Mouse (Mus musculus) right cerebral cortex, adult 2 months (tissue): ENCODE data around the gene Olfr521.
"Not testable (repeated sequence)": the region's sequence is repeated elsewhere in the genome, so short reads cannot be mapped to it uniquely, and the experiment has no call there.

ENCODE experiments used
- DNase-seq, 2 experiments: peaks; one replicate each; pipeline ENCODE4 v3.0.0; 2021 to 2022; ENCODE audit warnings: low spot score in 2 of 2

The Olfr521 gene

DNA sequence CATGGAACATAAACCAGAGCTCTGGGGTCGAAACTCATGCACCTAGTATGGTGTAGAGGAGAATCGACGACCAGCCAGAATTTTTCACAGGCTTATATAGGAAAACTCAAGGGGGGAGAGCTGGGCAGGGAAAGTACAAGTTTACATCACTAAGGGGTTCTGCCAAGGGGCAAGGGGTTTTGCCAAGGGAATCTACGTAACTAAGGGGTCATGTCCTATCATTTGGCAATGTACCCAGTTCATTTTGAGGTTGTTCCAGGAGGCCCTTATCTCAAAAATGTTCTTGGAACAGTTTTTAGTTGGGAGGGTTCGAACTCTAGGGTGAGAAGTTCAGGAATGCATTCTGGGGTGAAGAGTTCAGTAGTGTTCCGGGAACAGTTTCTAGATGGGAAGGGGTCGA is 43.7 kb downstream of the Olfr521 start:
- DNase-seq: not testable (repeated sequence)

DNA sequence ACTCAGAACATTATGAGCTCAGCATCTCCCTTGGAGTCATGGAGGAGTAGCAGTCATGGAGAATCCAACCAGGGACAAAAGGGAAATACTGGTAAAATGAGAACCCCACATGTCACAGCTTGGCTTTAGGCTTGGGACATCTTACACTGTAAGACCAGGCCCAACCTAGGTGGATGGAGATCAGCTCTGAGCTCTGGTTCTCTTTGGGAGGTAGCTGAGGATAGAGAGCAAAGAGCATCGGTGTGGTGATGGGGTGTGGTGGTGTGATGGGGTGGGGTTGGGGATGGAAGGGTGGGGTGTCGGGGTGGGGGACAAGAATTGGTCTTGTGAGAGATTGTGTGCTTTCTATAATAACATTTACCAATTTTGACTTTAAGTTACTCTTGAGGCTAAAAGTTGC is 47.5 kb downstream of the Olfr521 start:
- no peak for DNase-seq

DNA sequence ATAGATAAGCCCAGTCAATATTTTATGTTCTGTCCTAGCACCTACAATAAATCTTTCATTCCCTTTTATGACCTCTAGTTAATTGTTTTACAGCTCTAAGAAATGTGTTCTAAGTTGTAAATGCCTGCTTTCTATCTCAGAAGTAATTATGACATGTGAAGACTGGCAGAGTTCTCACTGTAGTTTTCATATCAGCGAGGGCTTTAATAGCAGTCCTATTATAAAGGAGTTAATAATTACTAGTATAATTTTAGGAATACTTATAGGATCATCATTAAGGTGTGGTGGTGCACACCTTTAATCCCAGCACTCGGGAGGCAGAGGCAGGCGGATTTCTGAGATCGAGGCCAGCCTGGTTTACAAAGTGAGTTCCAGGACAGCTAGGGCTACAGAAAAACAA is 48.4 kb downstream of the Olfr521 start:
- DNase-seq: no peak

DNA sequence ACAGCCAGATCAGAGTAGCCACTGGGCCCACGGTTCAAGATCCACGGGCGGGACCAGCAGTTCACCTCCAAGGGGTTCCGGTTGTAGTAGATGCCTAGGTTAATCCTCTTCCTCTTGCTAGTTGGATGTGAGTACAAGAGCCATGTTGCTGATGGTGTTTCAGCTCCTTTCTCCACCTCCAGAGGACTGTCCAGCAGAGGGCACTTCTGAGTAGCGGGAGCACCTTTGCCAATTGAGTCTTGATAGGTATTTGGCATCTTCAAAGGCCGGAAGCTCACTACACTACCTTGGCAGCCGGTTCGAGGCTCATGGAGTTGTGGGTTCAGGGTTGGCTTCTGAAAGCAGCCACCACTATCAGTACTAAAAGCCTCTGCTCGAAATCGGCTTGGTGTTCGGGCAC is 50.1 kb downstream of the Olfr521 start:
- DNase-seq: peak in 1 of 2 experiments; percentile 31

DNA sequence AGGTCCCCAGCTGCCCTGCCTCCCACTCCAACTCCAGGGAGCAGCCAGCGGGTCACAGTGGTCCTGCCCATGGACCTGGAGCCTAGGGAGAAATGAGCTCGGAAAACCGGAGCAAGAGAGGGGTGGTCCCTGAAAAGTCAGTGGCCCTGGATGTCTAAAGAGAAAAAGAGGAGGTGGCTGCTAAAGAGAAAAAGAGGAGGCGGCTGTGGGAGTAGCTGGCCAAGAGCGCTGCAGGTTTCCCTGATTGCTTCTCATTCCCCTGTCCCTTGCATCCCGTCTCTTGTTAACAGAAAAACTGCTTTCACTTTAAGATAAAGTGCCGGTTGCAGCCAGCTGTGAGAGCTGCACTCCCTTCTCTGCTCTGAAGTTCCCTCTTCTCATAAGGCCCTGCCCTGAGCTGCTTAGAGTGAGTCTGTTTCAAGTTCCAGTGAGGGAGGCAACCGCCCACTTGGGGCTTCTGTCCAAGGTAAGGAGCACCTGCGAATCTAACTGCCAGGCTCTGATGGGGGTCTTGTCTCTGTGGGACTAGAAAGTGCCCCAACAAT is 54.9 kb downstream of the Olfr521 start:
- DNase-seq: not testable (repeated sequence)
